Mouse (Mus musculus) heart, postnatal 4 days (tissue): ENCODE data around the gene Gaa. TPM values are rescaled to one million over a fixed set of nuclear protein-coding genes. Genes with fewer than 3 reads are reported as not detected.

Experiments used
- DNase-seq: peaks from one replicate; pipeline ENCODE4 v3.0.0; 2021
- total RNA-seq, 2 experiments: library from RNA; stranded (reverse); gene quantifications; 2 replicates each; pipeline ENCODE4 v1.2.3; 2021

Gaa gene
- total RNA-seq, 2 experiments from 2014 or later, result 52.1 to 53.2 TPM

- DNase-seq, result peak; percentile 52
Observed at GRCm38 (mm10) chr11:119304904-119305712, 37.4 kb downstream of the Gaa start.

- no peak for DNase-seq
Observed at GRCm38 (mm10) chr11:119306762-119307657, 39.3 kb downstream of the Gaa start.

- no peak for DNase-seq
Observed at GRCm38 (mm10) chr11:119307658-119307867, 39.9 kb downstream of the Gaa start, which contains the start of gene Card14. Gene Card14 (plus strand): TSS chr11:119307768.

GRCm38 (mm10) chr11:119307916-119308315 is 40.2 kb downstream of the Gaa start:
- no peak for DNase-seq

- DNase-seq, result no peak
Observed at GRCm38 (mm10) chr11:119310621-119311020, 42.9 kb downstream of the Gaa start.

- DNase-seq, result no peak
Observed at GRCm38 (mm10) chr11:119314252-119314936, 46.7 kb downstream of the Gaa start.

- no peak for DNase-seq
Observed at GRCm38 (mm10) chr11:119316720-119317119, 49.0 kb downstream of the Gaa start.

GRCm38 (mm10) chr11:119322521-119322920 is 54.8 kb downstream of the Gaa start:
- no peak for DNase-seq

- no peak for DNase-seq
Observed at GRCm38 (mm10) chr11:119325068-119325467, 57.4 kb downstream of the Gaa start.

GRCm38 (mm10) chr11:119330592-119330991 is 62.9 kb downstream of the Gaa start:
- DNase-seq, result no peak

GRCm38 (mm10) chr11:119331970-119332369 is 64.3 kb downstream of the Gaa start:
- no peak for DNase-seq

Other genes with a start within 250 kb of the Gaa start
- gene Cbx2, start 244.9 kb upstream of the Gaa start, total RNA-seq, result 1 to 10 TPM; 7.6 to 7.8 TPM
- gene Cbx8, start 226.9 kb upstream of the Gaa start, total RNA-seq, result 1 to 10 TPM; 5.6 to 5.7 TPM
- gene Cbx4, start 181.7 kb upstream of the Gaa start, total RNA-seq, result 10 to 100 TPM; 30.5 to 34.9 TPM
- 10 to 100 TPM; 60.5 to 63.4 TPM for gene Tbc1d16, start 39.4 kb upstream of the Gaa start, total RNA-seq
- 1 to 10 TPM in 1 of 2 experiments, under 1 TPM in 1; 0.27 to 1.4 TPM for gene Ccdc40, start 39.3 kb upstream of the Gaa start, total RNA-seq
- 100 to 1,000 TPM; 141 to 154 TPM for gene Eif4a3, start 32.2 kb downstream of the Gaa start, total RNA-seq
- gene Card14, start 39.9 kb downstream of the Gaa start, total RNA-seq, result under 1 TPM; 0.16 to 0.21 TPM
- gene Sgsh, start 87.6 kb downstream of the Gaa start, total RNA-seq, result 1 to 10 TPM; 7.0 to 7.7 TPM
- 1 to 10 TPM; 3.0 to 3.9 TPM for gene Slc26a11, start 87.7 kb downstream of the Gaa start, total RNA-seq
- gene Rnf213, start 125.2 kb downstream of the Gaa start, total RNA-seq, result 10 to 100 TPM; 17.2 to 19.7 TPM
- 10 to 100 TPM; 15.7 to 17.4 TPM for gene Endov, start 223.5 kb downstream of the Gaa start, total RNA-seq